Mouse (Mus musculus) megakaryocyte-erythroid progenitor cell, adult 5-6 weeks (primary cell): ENCODE results near the gene Notch3. TPM values are rescaled to one million over a fixed set of nuclear protein-coding genes. Genes with fewer than 3 reads are reported as not detected.
"Not testable (repeated sequence)": the region's sequence is repeated elsewhere in the genome, so short reads cannot be mapped to it uniquely, and the experiment has no call there.

ENCODE experiments used
- ATAC-seq: replicated peaks from 2 replicates; pipeline ENCODE4 v1.8.0; 2016; ENCODE audit warnings: mild to moderate bottlenecking, inconsistent platforms; ENCODE audit not compliant: severe bottlenecking, poor library complexity, low FRiP score, low TSS enrichment
- total RNA-seq, 2 experiments: library from RNA; stranded (forward) in 1 of 2; stranded (reverse) in 1 of 2; fragments of 200-1000, 215-1000 nt in 1 of 2; fragments of >200 nt in 1 of 2; fragmentation: Nextera tagmentation in 1 of 2; gene quantifications; 2 replicates each; pipeline ENCODE4 v1.2.3; 2014 to 2017

Notch3 gene
- total RNA-seq, 2 experiments from 2014 or later, result not detected

- ATAC-seq, result no peak
Measured at GRCm38 (mm10) chr17:32106358-32106757, 60.3 kb downstream of the Notch3 start.

- no peak for ATAC-seq
Measured at GRCm38 (mm10) chr17:32103054-32103453, 63.6 kb downstream of the Notch3 start.

GRCm38 (mm10) chr17:32099943-32100586, 66.6 kb downstream of the Notch3 start:
- ATAC-seq, result peak; percentile 80

GRCm38 (mm10) chr17:32099574-32099942, 67.1 kb downstream of the Notch3 start:
- ATAC-seq, result no peak

GRCm38 (mm10) chr17:32098905-32099304, 67.7 kb downstream of the Notch3 start:
- ATAC-seq, result not testable (repeated sequence)

GRCm38 (mm10) chr17:32097676-32098075, 69.0 kb downstream of the Notch3 start:
- ATAC-seq, result no peak

- ATAC-seq, result no peak
Measured at GRCm38 (mm10) chr17:32092895-32093294, 73.8 kb downstream of the Notch3 start.

GRCm38 (mm10) chr17:32092241-32092619, 74.4 kb downstream of the Notch3 start:
- peak; percentile 10; the same call in 1 of the 2 replicates for ATAC-seq

- ATAC-seq, result peak; percentile 96
Measured at GRCm38 (mm10) chr17:32091364-32092240, 75.0 kb downstream of the Notch3 start.

- no peak; the same call in 1 of the 2 replicates for ATAC-seq
Measured at GRCm38 (mm10) chr17:32091032-32091363, 75.7 kb downstream of the Notch3 start.

GRCm38 (mm10) chr17:32087069-32087468, 79.6 kb downstream of the Notch3 start:
- ATAC-seq, result no peak

- ATAC-seq, result no peak
Measured at GRCm38 (mm10) chr17:32083351-32083750, 83.3 kb downstream of the Notch3 start.

GRCm38 (mm10) chr17:32075164-32075563, 91.5 kb downstream of the Notch3 start:
- peak; percentile 60; the same call in 1 of the 2 replicates for ATAC-seq

- no peak for ATAC-seq
Measured at GRCm38 (mm10) chr17:32074658-32075057, 92.0 kb downstream of the Notch3 start.

- ATAC-seq, result peak; percentile 58
Measured at GRCm38 (mm10) chr17:32073359-32073758, 93.3 kb downstream of the Notch3 start.

Other genes with a start within 250 kb of the Notch3 start
- 63.6 and 66.2 TPM in 2 replicates for gene Rrp1b, start 130.8 kb downstream of the Notch3 start, total RNA-seq (2014; fragmentation: Nextera tagmentation)
- 70.4 and 95.9 TPM in 2 replicates for gene Rrp1b, start 130.8 kb downstream of the Notch3 start, total RNA-seq (2017)
- 0.47 TPM in 1 of 2 replicates, not detected in the other for gene Hsf2bp, start 130.5 kb downstream of the Notch3 start, total RNA-seq (2014; fragmentation: Nextera tagmentation)
- gene Hsf2bp, start 130.5 kb downstream of the Notch3 start, total RNA-seq (2017), result 0.46 TPM in 1 of 2 replicates, not detected in the other
- not detected in 2 replicates for gene Ephx3, start 22.7 kb upstream of the Notch3 start, total RNA-seq (2014; fragmentation: Nextera tagmentation)
- not detected in 2 replicates for gene Ephx3, start 22.7 kb upstream of the Notch3 start, total RNA-seq (2017)
- gene Brd4, start 117.9 kb upstream of the Notch3 start, total RNA-seq (2014; fragmentation: Nextera tagmentation), result 167 and 178 TPM in 2 replicates
- 26.7 and 26.8 TPM in 2 replicates for gene Brd4, start 117.9 kb upstream of the Notch3 start, total RNA-seq (2017)
- gene Akap8, start 154.4 kb upstream of the Notch3 start, total RNA-seq (2014; fragmentation: Nextera tagmentation), result 124 and 135 TPM in 2 replicates
- 208 and 214 TPM in 2 replicates for gene Akap8, start 154.4 kb upstream of the Notch3 start, total RNA-seq (2017)
- 87.7 and 107 TPM in 2 replicates for gene Akap8l, start 183.8 kb upstream of the Notch3 start, total RNA-seq (2014; fragmentation: Nextera tagmentation)
- gene Akap8l, start 183.8 kb upstream of the Notch3 start, total RNA-seq (2017), result 154 and 167 TPM in 2 replicates
- gene Wiz, start 222.6 kb upstream of the Notch3 start, total RNA-seq (2014; fragmentation: Nextera tagmentation), result 53.4 and 63.4 TPM in 2 replicates
- gene Wiz, start 222.6 kb upstream of the Notch3 start, total RNA-seq (2017), result 6.1 and 6.9 TPM in 2 replicates
- 49.4 and 57.4 TPM in 2 replicates for gene Rasal3, start 236.7 kb upstream of the Notch3 start, total RNA-seq (2014; fragmentation: Nextera tagmentation)
- gene Rasal3, start 236.7 kb upstream of the Notch3 start, total RNA-seq (2017), result 19.9 and 20.8 TPM in 2 replicates